Mouse (Mus musculus) limb, embryonic 13.5 days (tissue): ENCODE results near the gene Cacng8. TPM values are rescaled to one million over a fixed set of nuclear protein-coding genes. Genes with fewer than 3 reads are reported as not detected.

Experiments used
- ATAC-seq: fragments of 200-750 bp; cut with Nextera tagmentation; 2 replicates; pipeline ENCODE4 v1.8.0; 2017; ENCODE audit warnings: low read depth, moderate number of reproducible peaks, moderate TSS enrichment; ENCODE audit not compliant: low FRiP score
- H3K27ac ChIP-seq: fragments of 300-500 bp; sonication (generic); 2 replicates; pipeline ENCODE4 v1.5.1; 2015; ENCODE audit warnings: inconsistent platforms, mild to moderate bottlenecking, moderate library complexity
- H3K27me3 ChIP-seq: fragments of 300-500 bp; sonication (generic); 2 replicates; pipeline ENCODE4 v1.6.1; 2015; ENCODE audit warnings: mild to moderate bottlenecking, inconsistent platforms
- H3K36me3 ChIP-seq: fragments of 300-500 bp; sonication (generic); 2 replicates; pipeline ENCODE4 v1.6.1; 2015; ENCODE audit warnings: inconsistent platforms, mild to moderate bottlenecking, moderate library complexity
- H3K4me1 ChIP-seq: fragments of 300-500 bp; sonication (generic); 2 replicates; pipeline ENCODE4 v1.6.1; 2015; ENCODE audit warnings: inconsistent platforms
- H3K4me2 ChIP-seq: fragments of 300-500 bp; sonication (generic); replicated peaks from 2 replicates; pipeline ENCODE4 v1.6.1; 2015; ENCODE audit warnings: inconsistent platforms, mild to moderate bottlenecking, moderate library complexity
- H3K4me3 ChIP-seq: fragments of 300-500 bp; sonication (generic); 2 replicates; pipeline ENCODE4 v1.5.1; 2015; ENCODE audit warnings: moderate library complexity, mild to moderate bottlenecking, inconsistent platforms
- H3K9ac ChIP-seq: fragments of 300-500 bp; sonication (generic); 2 replicates; pipeline ENCODE4 v1.6.1; 2015; ENCODE audit warnings: mild to moderate bottlenecking, inconsistent platforms
- H3K9me3 ChIP-seq: fragments of 300-500 bp; sonication (generic); 2 replicates; pipeline ENCODE4 v1.6.1; 2016; ENCODE audit warnings: inconsistent platforms
- WGBS: fragments of 180-500 bp; shearing (Covaris S2); methylation state at CpG from one replicate; pipeline ENCODE4 v1.1.7; 2015; 5-methylcytosine and 5-hydroxymethylcytosine counted together
- polyA plus RNA-seq: library from polyadenylated mRNA; unstranded; fragments of >200 nt; fragmentation: Nextera tagmentation; extraction: Ambion mirVana; gene quantifications from 2 replicates; pipeline ENCODE4 v1.2.1, GENCODE M21; 2015

The Cacng8 gene
- polyA plus RNA-seq, 1 experiment from 2014 or later = 6.8 TPM

GRCm38 (mm10) chr7:3415378-3415777 is 24.9 kb downstream of the Cacng8 start:
- Histone ChIP-seq H3K9ac (peak overlapping the region; percentile 73), H3K9me3 (no peaks in the 10 kb centered on the region), H3K27ac (no peak overlapping the region), H3K36me3 (no peaks in the 10 kb centered on the region), H3K27me3 (peaks cover 84% of the 10 kb centered on the region), H3K4me1 (peaks cover 10% of the 10 kb centered on the region), H3K4me3 (peak overlapping the region; percentile 57), H3K4me2 (peak overlapping the region; percentile 96)
- WGBS = 0% methylated on average over 48 of the region's 60 CpGs
- no peak for ATAC-seq

GRCm38 (mm10) chr7:3419941-3420340 is 29.5 kb downstream of the Cacng8 start:
- Histone ChIP-seq H3K4me1 (peaks cover 7% of the 10 kb centered on the region), H3K9me3 (no peaks in the 10 kb centered on the region), H3K36me3 (no peaks in the 10 kb centered on the region), H3K4me3 (no peak overlapping the region), H3K9ac (no peak overlapping the region), H3K27me3 (peaks cover 97% of the 10 kb centered on the region), H3K27ac (no peak overlapping the region), H3K4me2 (no peak overlapping the region)
- ATAC-seq = no peak
- 35% methylated on average over 6 of the region's 6 CpGs for WGBS

- Histone ChIP-seq H3K4me1 (peaks cover 7% of the 10 kb centered on the region), H3K4me2 (no peak overlapping the region), H3K27ac (no peak overlapping the region), H3K9ac (no peak overlapping the region), H3K4me3 (no peak overlapping the region), H3K27me3 (peaks cover 97% of the 10 kb centered on the region), H3K9me3 (no peaks in the 10 kb centered on the region), H3K36me3 (no peaks in the 10 kb centered on the region)
- 53% methylated on average over 5 of the region's 5 CpGs for WGBS
- no peak for ATAC-seq
Measured at GRCm38 (mm10) chr7:3420466-3420865, 30.0 kb downstream of the Cacng8 start.

- no peaks in the 10 kb centered on the region for H3K36me3 ChIP-seq
- no peak overlapping the region for H3K9ac ChIP-seq
- H3K27me3 ChIP-seq = peaks cover 95% of the 10 kb centered on the region
- 83% methylated on average over 3 of the region's 3 CpGs for WGBS
- H3K4me2 ChIP-seq = peak overlapping the region; percentile 1; the same call in 1 of the 2 replicates
- peaks cover 7% of the 10 kb centered on the region for H3K4me1 ChIP-seq
- no peak overlapping the region for H3K4me3 ChIP-seq
- no peak overlapping the region for H3K27ac ChIP-seq
- no peak for ATAC-seq
- no peaks in the 10 kb centered on the region for H3K9me3 ChIP-seq
Measured at GRCm38 (mm10) chr7:3421297-3421696, 30.8 kb downstream of the Cacng8 start.

- 67% methylated on average over 7 of the region's 7 CpGs for WGBS
- Histone ChIP-seq H3K27ac (no peak overlapping the region), H3K4me2 (peak overlapping the region; percentile 54; the same call in 1 of the 2 replicates), H3K9me3 (no peaks in the 10 kb centered on the region), H3K27me3 (peaks cover 92% of the 10 kb centered on the region), H3K36me3 (no peaks in the 10 kb centered on the region), H3K4me3 (peak overlapping the region; percentile 2; the same call in 1 of the 2 replicates), H3K9ac (no peak overlapping the region), H3K4me1 (peaks cover 7% of the 10 kb centered on the region)
- ATAC-seq = no peak
Measured at GRCm38 (mm10) chr7:3422051-3422450, 31.6 kb downstream of the Cacng8 start.

- Histone ChIP-seq H3K9me3 (no peaks in the 10 kb centered on the region), H3K36me3 (no peaks in the 10 kb centered on the region), H3K27me3 (peaks cover 84% of the 10 kb centered on the region), H3K4me3 (peak overlapping the region; percentile 26), H3K4me2 (peak overlapping the region; percentile 54), H3K9ac (no peak overlapping the region), H3K27ac (no peak overlapping the region), H3K4me1 (peaks cover 7% of the 10 kb centered on the region)
- WGBS = under 1% methylated on average over 29 of the region's 30 CpGs
- ATAC-seq = peak; percentile 64
Measured at GRCm38 (mm10) chr7:3423430-3423829, 32.9 kb downstream of the Cacng8 start.

GRCm38 (mm10) chr7:3423895-3424294 is 33.4 kb downstream of the Cacng8 start, which contains the start of gene Cacng6:
Cacng6 (plus strand) TSS chr7:3424195.
- 35% methylated on average over 4 of the region's 4 CpGs for WGBS
- peak within 1 kb of the TSS; percentile 54 for H3K4me2 ChIP-seq
- H3K9ac ChIP-seq = no peak within 1 kb of the TSS
- H3K9me3 ChIP-seq = no peaks in the 10 kb centered on the region
- H3K27ac ChIP-seq = no peak within 1 kb of the TSS; the same call in 1 of the 2 replicates
- no peaks in the 10 kb centered on the region for H3K36me3 ChIP-seq
- no peak for ATAC-seq
- peaks cover 7% of the 10 kb centered on the region for H3K4me1 ChIP-seq
- peaks cover 79% of the 10 kb centered on the region for H3K27me3 ChIP-seq
- peak within 1 kb of the TSS; percentile 26 for H3K4me3 ChIP-seq

GRCm38 (mm10) chr7:3425141-3425540 is 34.7 kb downstream of the Cacng8 start:
- no peaks in the 10 kb centered on the region for H3K9me3 ChIP-seq
- H3K9ac ChIP-seq = no peak overlapping the region
- WGBS = 90% methylated on average over 5 of the region's 5 CpGs
- H3K4me1 ChIP-seq = peaks cover 7% of the 10 kb centered on the region
- no peak overlapping the region for H3K4me3 ChIP-seq
- no peak overlapping the region for H3K4me2 ChIP-seq
- no peak for ATAC-seq
- no peaks in the 10 kb centered on the region for H3K36me3 ChIP-seq
- no peak overlapping the region for H3K27ac ChIP-seq
- peaks cover 73% of the 10 kb centered on the region for H3K27me3 ChIP-seq

- Histone ChIP-seq H3K9ac (no peak overlapping the region; the same call in 1 of the 2 replicates), H3K4me2 (no peak overlapping the region), H3K27me3 (peaks cover 26% of the 10 kb centered on the region), H3K9me3 (no peaks in the 10 kb centered on the region), H3K36me3 (no peaks in the 10 kb centered on the region), H3K27ac (no peak overlapping the region), H3K4me1 (no peaks in the 10 kb centered on the region), H3K4me3 (no peak overlapping the region)
- ATAC-seq = no peak
- 73% methylated on average over 6 of the region's 6 CpGs for WGBS
Measured at GRCm38 (mm10) chr7:3430161-3430560, 39.7 kb downstream of the Cacng8 start.

GRCm38 (mm10) chr7:3432066-3432465 is 41.6 kb downstream of the Cacng8 start:
- no peak overlapping the region for H3K9ac ChIP-seq
- no peak overlapping the region for H3K4me2 ChIP-seq
- WGBS = 76% methylated on average over 1 of the region's 1 CpGs
- no peaks in the 10 kb centered on the region for H3K9me3 ChIP-seq
- no peaks in the 10 kb centered on the region for H3K4me1 ChIP-seq
- no peak overlapping the region for H3K4me3 ChIP-seq
- peaks cover 12% of the 10 kb centered on the region; the same call in 1 of the 2 replicates for H3K27me3 ChIP-seq
- H3K27ac ChIP-seq = no peak overlapping the region
- H3K36me3 ChIP-seq = no peaks in the 10 kb centered on the region
- ATAC-seq = no peak

- Histone ChIP-seq H3K36me3 (no peaks in the 10 kb centered on the region), H3K4me3 (no peak overlapping the region), H3K4me2 (no peak overlapping the region), H3K9ac (no peak overlapping the region), H3K27ac (no peak overlapping the region), H3K4me1 (peaks cover 4% of the 10 kb centered on the region; the same call in 1 of the 2 replicates), H3K9me3 (no peaks in the 10 kb centered on the region), H3K27me3 (no peaks in the 10 kb centered on the region)
- no peak for ATAC-seq
- 51% methylated on average over 5 of the region's 5 CpGs for WGBS
Measured at GRCm38 (mm10) chr7:3437941-3438340, 47.5 kb downstream of the Cacng8 start.

- Histone ChIP-seq H3K36me3 (no peaks in the 10 kb centered on the region), H3K9ac (no peak overlapping the region), H3K9me3 (no peaks in the 10 kb centered on the region), H3K4me3 (no peak overlapping the region), H3K4me2 (no peak overlapping the region), H3K27ac (no peak overlapping the region), H3K4me1 (peaks cover 4% of the 10 kb centered on the region; the same call in 1 of the 2 replicates), H3K27me3 (no peaks in the 10 kb centered on the region)
- 88% methylated on average over 11 of the region's 11 CpGs for WGBS
- ATAC-seq = no peak
Measured at GRCm38 (mm10) chr7:3439984-3440383, 49.5 kb downstream of the Cacng8 start.

GRCm38 (mm10) chr7:3440526-3440925 is 50.0 kb downstream of the Cacng8 start:
- H3K36me3 ChIP-seq = no peaks in the 10 kb centered on the region
- H3K27me3 ChIP-seq = no peaks in the 10 kb centered on the region
- H3K4me1 ChIP-seq = peaks cover 4% of the 10 kb centered on the region; the same call in 1 of the 2 replicates
- H3K9me3 ChIP-seq = no peaks in the 10 kb centered on the region
- H3K9ac ChIP-seq = no peak overlapping the region
- no peak overlapping the region for H3K27ac ChIP-seq
- ATAC-seq = no peak
- H3K4me2 ChIP-seq = no peak overlapping the region
- no peak overlapping the region for H3K4me3 ChIP-seq
- WGBS = 67% methylated on average over 8 of the region's 8 CpGs
